Mouse (Mus musculus): ENCODE measurements around the gene Sipa1. TPM values are rescaled to one million over a fixed set of nuclear protein-coding genes. Genes with fewer than 3 reads are reported as not detected.

The Sipa1 gene
- polyA plus RNA-seq, 1 experiment from 2014 or later, result 18.1 TPM

- ATAC-seq (no peak), DNase-seq (ENCODE audit: low read depth, low spot score) (no peak)
- POLR2A ChIA-PET, result interaction anchor here (1.2 kb wide), 1 partner anchor 31 kb away, joined by 3 read pairs; the partner anchor contains the start of gene Rela
- CTCF ChIA-PET, result interaction anchor here (1.1 kb wide), 1 partner anchor 38 kb away, joined by 3 read pairs; the partner anchor contains the start of gene Ap5b1
- in situ Hi-C loops (cut with MboI; ENCODE audit: low pct_unique_long_range_greater_than_20kb), result no loop called here
- no peak for TF ChIP-seq CTCF (IDR thresholded peaks at IDR 0.05)
- H3K27me3 ChIP-seq, result no peaks in the 10 kb centered on the region
Measured at GRCm38 (mm10) chr19:5606196-5606595, 57.3 kb downstream of the Sipa1 start.

DNA sequence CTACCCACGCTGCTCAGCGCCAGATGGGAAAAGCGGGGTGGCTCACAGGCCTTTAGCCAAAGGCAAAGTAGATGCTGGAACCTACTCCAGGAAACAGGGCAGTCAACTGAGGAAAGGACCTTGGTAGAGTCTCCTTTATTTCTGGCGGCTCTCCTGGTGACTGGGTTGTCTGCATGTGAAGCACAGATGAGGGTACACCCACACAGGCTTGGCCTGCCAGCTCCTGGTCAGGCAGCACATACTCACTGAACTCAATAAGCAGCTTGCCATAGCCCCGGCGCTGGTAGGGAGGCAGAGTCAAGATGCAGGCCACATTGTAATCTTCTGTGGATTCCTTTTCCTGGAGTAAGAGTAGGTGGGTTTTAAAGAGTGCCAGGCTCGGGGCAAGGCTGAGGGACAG lies 58.4 kb downstream of the Sipa1 start:
- H3K27me3 ChIP-seq, result no peaks in the 10 kb centered on the region
- ChIA-PET POLR2A (interaction anchor here (1.2 kb wide), 1 partner anchor 32 kb away, joined by 3 read pairs; the partner anchor contains the start of gene Rela), CTCF (no interaction called here)
- in situ Hi-C loops (cut with MboI; ENCODE audit: low pct_unique_long_range_greater_than_20kb), result no loop called here
- no peak for DNase-seq (ENCODE audit: low read depth, low spot score)
- no peak for TF ChIP-seq CTCF (IDR thresholded peaks at IDR 0.05)
- ATAC-seq, result no peak

DNA sequence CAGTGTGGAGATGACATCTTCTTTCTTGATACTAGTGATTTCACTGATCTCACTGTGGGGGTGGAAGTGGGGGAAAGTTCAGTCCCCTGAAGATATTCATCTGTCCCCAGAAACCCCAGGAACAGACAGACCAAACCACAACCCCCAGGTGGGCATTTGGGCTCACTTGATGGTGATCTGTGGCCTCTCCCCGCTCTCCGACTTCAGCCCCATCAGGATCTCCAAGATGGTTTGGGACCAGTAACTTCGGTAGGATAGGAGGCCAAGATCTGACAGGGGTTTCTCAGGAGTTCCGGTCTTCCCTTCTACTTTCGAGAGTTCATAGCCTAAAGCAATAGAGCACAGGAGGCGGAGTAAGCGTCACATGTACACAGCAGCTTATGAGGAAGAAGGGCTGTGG lies 59.8 kb downstream of the Sipa1 start:
- H3K27me3 ChIP-seq, result no peaks in the 10 kb centered on the region
- POLR2A ChIA-PET, result interaction anchor here (0.7 to 1.3 kb wide), 2 partner anchors 35 to 122 kb away, joined by 4 to 5 read pairs; partner anchors contain the start of genes Ap5b1 and Ehbp1l1
- ATAC-seq, result no peak
- in situ Hi-C loops (cut with MboI; ENCODE audit: low pct_unique_long_range_greater_than_20kb), result no loop called here
- no peak for TF ChIP-seq CTCF (IDR thresholded peaks at IDR 0.05)
- CTCF ChIA-PET, result interaction anchor here (1.7 kb wide), 1 partner anchor 36 kb away, joined by 6 read pairs; the partner anchor contains the start of gene Ap5b1
- DNase-seq (ENCODE audit: low read depth, low spot score), result no peak

GRCm38 (mm10) chr19:5601752-5602541 lies 61.6 kb downstream of the Sipa1 start, which contains the start of gene Rnaseh2c:
Rnaseh2c (plus strand) TSS chr19:5601873.
- ChIA-PET POLR2A (interaction anchor here (1.0 kb wide), 1 partner anchor 158 kb away, joined by 4 read pairs; no protein-coding TSS in a partner anchor), CTCF (interaction anchor here (1.7 kb wide), 1 partner anchor 34 kb away, joined by 6 read pairs; the partner anchor contains the start of gene Ap5b1)
- in situ Hi-C loops (cut with MboI; ENCODE audit: low pct_unique_long_range_greater_than_20kb), result no loop called here
- TF ChIP-seq CTCF (IDR thresholded peaks at IDR 0.05), result no peak
- ATAC-seq, result peak; percentile 70
- DNase-seq (ENCODE audit: low read depth, low spot score), result peak; percentile 41
- H3K27me3 ChIP-seq, result no peaks in the 10 kb centered on the region

Other genes with a start within 250 kb of the Sipa1 start
- gene Drap1, start 238.7 kb downstream of the Sipa1 start, polyA plus RNA-seq (2021), result 251 TPM
- 58.5 TPM for gene AI837181, start 238.6 kb downstream of the Sipa1 start, polyA plus RNA-seq (2021)
- 2.1 TPM for gene Fosl1, start 216.2 kb downstream of the Sipa1 start, polyA plus RNA-seq (2021)
- 16.8 TPM for gene Ccdc85b, start 205.8 kb downstream of the Sipa1 start, polyA plus RNA-seq (2021)
- gene Fibp, start 203.1 kb downstream of the Sipa1 start, polyA plus RNA-seq (2021), result 92.2 TPM
- gene Ctsw, start 195.2 kb downstream of the Sipa1 start, polyA plus RNA-seq (2021), result 0.42 TPM
- gene Efemp2, start 189.8 kb downstream of the Sipa1 start, polyA plus RNA-seq (2021), result 451 TPM
- 37.0 TPM for gene Mus81, start 175.3 kb downstream of the Sipa1 start, polyA plus RNA-seq (2021)
- 1,610 TPM for gene Cfl1, start 173.3 kb downstream of the Sipa1 start, polyA plus RNA-seq (2021)
- 1.6 TPM for gene 1700020D05Rik, start 159.9 kb downstream of the Sipa1 start, polyA plus RNA-seq (2021)
- 30.0 TPM for gene Snx32, start 153.2 kb downstream of the Sipa1 start, polyA plus RNA-seq (2021)
- gene Ovol1, start 103.1 kb downstream of the Sipa1 start, polyA plus RNA-seq (2021), result 0.08 TPM
- gene Ap5b1, start 95.7 kb downstream of the Sipa1 start, polyA plus RNA-seq (2021), result 8.3 TPM
- gene Rnaseh2c, start 61.8 kb downstream of the Sipa1 start, polyA plus RNA-seq (2021), result 79.1 TPM
- 56.5 TPM for gene Kat5, start 53.5 kb downstream of the Sipa1 start, polyA plus RNA-seq (2021)
- 94.7 TPM for gene Rela, start 26.2 kb downstream of the Sipa1 start, polyA plus RNA-seq (2021)
- 45.5 TPM for gene Map3k11, start 25.0 kb upstream of the Sipa1 start, polyA plus RNA-seq (2021)
- 78.8 TPM for gene Pcnx3, start 25.2 kb upstream of the Sipa1 start, polyA plus RNA-seq (2021)
- gene Kcnk7, start 40.7 kb upstream of the Sipa1 start, polyA plus RNA-seq (2021), result 0.06 TPM
- gene Ehbp1l1, start 62.6 kb upstream of the Sipa1 start, polyA plus RNA-seq (2021), result 39.7 TPM
- gene Fam89b, start 65.9 kb upstream of the Sipa1 start, polyA plus RNA-seq (2021), result 73.0 TPM
- gene Ltbp3, start 77.2 kb upstream of the Sipa1 start, polyA plus RNA-seq (2021), result 747 TPM
- 117 TPM for gene Scyl1, start 107.7 kb upstream of the Sipa1 start, polyA plus RNA-seq (2021)
- 30.4 TPM for gene Frmd8, start 211.6 kb upstream of the Sipa1 start, polyA plus RNA-seq (2021)
- gene Slc25a45, start 214.1 kb upstream of the Sipa1 start, polyA plus RNA-seq (2021), result 7.1 TPM
- 1.2 TPM for gene Tigd3, start 230.4 kb upstream of the Sipa1 start, polyA plus RNA-seq (2021)
- 94.5 TPM for gene Dpf2, start 249.3 kb upstream of the Sipa1 start, polyA plus RNA-seq (2021)

All from Patski (cell line).